Mouse (Mus musculus): ENCODE measurements around the gene Rnf130. TPM values are rescaled to one million over a fixed set of nuclear protein-coding genes. Genes with fewer than 3 reads are reported as not detected.

The Rnf130 gene
- polyA plus RNA-seq, 1 experiment from 2014 or later = 32.8 TPM

- WGBS = 59% methylated on average over 2 of the region's 2 CpGs
- Histone ChIP-seq H3K4me1 (replicated peaks) (no peaks in the 10 kb centered on the region), H3K36me3 (no peaks in the 10 kb centered on the region), H3K4me3 (no peak overlapping the region), H3K9me3 (replicated peaks) (0 out of 2 replicates have a peak, but pooled peaks cover 3% of the 10 kb centered on the region), H3K27ac (ENCODE audit: poor library complexity, severe bottlenecking) (no peak overlapping the region), H3K9ac (no peak overlapping the region), H3K27me3 (replicated peaks) (no peaks in the 10 kb centered on the region), H3K4me2 (no peak overlapping the region)
- ATAC-seq (ENCODE audit: insufficient number of reproducible peaks, low FRiP score) = no peak
Measured at GRCm38 (mm10) chr11:49994536-49994935, 30.6 kb upstream of the Rnf130 start.

- no peak overlapping the region for H3K4me3 ChIP-seq
- no peaks in the 10 kb centered on the region for H3K4me1 ChIP-seq (replicated peaks)
- WGBS = 68% methylated on average over 4 of the region's 4 CpGs
Measured at GRCm38 (mm10) chr11:49996398-49996797, 28.7 kb upstream of the Rnf130 start.

GRCm38 (mm10) chr11:49997321-49997720, 27.8 kb upstream of the Rnf130 start:
- ATAC-seq (ENCODE audit: insufficient number of reproducible peaks, low FRiP score) = no peak
- 77% methylated on average over 5 of the region's 5 CpGs for WGBS
- 0 out of 2 replicates have a peak, but pooled peaks cover 3% of the 10 kb centered on the region for H3K9me3 ChIP-seq (replicated peaks)

More at GRCm38 (mm10) chr11:49996398-49996797, 28.7 kb upstream of the Rnf130 start:
- Histone ChIP-seq H3K27me3 (replicated peaks) (no peaks in the 10 kb centered on the region), H3K9me3 (replicated peaks) (0 out of 2 replicates have a peak, but pooled peaks cover 3% of the 10 kb centered on the region), H3K9ac (no peak overlapping the region), H3K27ac (ENCODE audit: poor library complexity, severe bottlenecking) (no peak overlapping the region), H3K4me2 (no peak overlapping the region), H3K36me3 (no peaks in the 10 kb centered on the region)
- ATAC-seq (ENCODE audit: insufficient number of reproducible peaks, low FRiP score) = no peak

GRCm38 (mm10) chr11:50002853-50003252, 22.3 kb upstream of the Rnf130 start:
- Histone ChIP-seq H3K27ac (ENCODE audit: poor library complexity, severe bottlenecking) (no peak overlapping the region), H3K4me1 (replicated peaks) (no peaks in the 10 kb centered on the region), H3K4me2 (no peak overlapping the region), H3K4me3 (no peak overlapping the region), H3K36me3 (no peaks in the 10 kb centered on the region), H3K27me3 (replicated peaks) (no peaks in the 10 kb centered on the region), H3K9me3 (replicated peaks) (0 out of 2 replicates have a peak, but pooled peaks cover 3% of the 10 kb centered on the region), H3K9ac (no peak overlapping the region)
- no peak for ATAC-seq (ENCODE audit: insufficient number of reproducible peaks, low FRiP score)
- WGBS = 77% methylated on average over 4 of the region's 4 CpGs

More at GRCm38 (mm10) chr11:49997321-49997720, 27.8 kb upstream of the Rnf130 start:
- H3K4me2 ChIP-seq = no peak overlapping the region
- H3K4me3 ChIP-seq = no peak overlapping the region
- H3K27me3 ChIP-seq (replicated peaks) = no peaks in the 10 kb centered on the region
- no peaks in the 10 kb centered on the region for H3K36me3 ChIP-seq
- H3K9ac ChIP-seq = no peak overlapping the region
- no peaks in the 10 kb centered on the region for H3K4me1 ChIP-seq (replicated peaks)
- no peak overlapping the region for H3K27ac ChIP-seq (ENCODE audit: poor library complexity, severe bottlenecking)

- Histone ChIP-seq H3K4me3 (no peak overlapping the region), H3K27ac (ENCODE audit: poor library complexity, severe bottlenecking) (no peak overlapping the region), H3K9ac (no peak overlapping the region), H3K4me2 (no peak overlapping the region), H3K27me3 (replicated peaks) (peaks cover 5% of the 10 kb centered on the region; the same call in 1 of the 2 replicates), H3K9me3 (replicated peaks) (no peaks in the 10 kb centered on the region), H3K36me3 (no peaks in the 10 kb centered on the region), H3K4me1 (replicated peaks) (no peaks in the 10 kb centered on the region)
- 72% methylated on average over 10 of the region's 10 CpGs for WGBS
- ATAC-seq (ENCODE audit: insufficient number of reproducible peaks, low FRiP score) = no peak
Measured at GRCm38 (mm10) chr11:50007776-50008175, 17.4 kb upstream of the Rnf130 start.

GRCm38 (mm10) chr11:50008231-50008630, 16.9 kb upstream of the Rnf130 start:
- H3K27ac ChIP-seq (ENCODE audit: poor library complexity, severe bottlenecking) = no peak overlapping the region
- H3K9me3 ChIP-seq (replicated peaks) = no peaks in the 10 kb centered on the region
- WGBS = 39% methylated on average over 5 of the region's 5 CpGs
- peaks cover 5% of the 10 kb centered on the region; the same call in 1 of the 2 replicates for H3K27me3 ChIP-seq (replicated peaks)
- H3K9ac ChIP-seq = no peak overlapping the region
- no peaks in the 10 kb centered on the region for H3K36me3 ChIP-seq
- no peak for ATAC-seq (ENCODE audit: insufficient number of reproducible peaks, low FRiP score)
- H3K4me1 ChIP-seq (replicated peaks) = no peaks in the 10 kb centered on the region
- no peak overlapping the region for H3K4me2 ChIP-seq
- H3K4me3 ChIP-seq = no peak overlapping the region

- Histone ChIP-seq H3K4me1 (replicated peaks) (peaks cover 15% of the 10 kb centered on the region), H3K36me3 (no peaks in the 10 kb centered on the region), H3K4me2 (no peak overlapping the region), H3K9me3 (replicated peaks) (no peaks in the 10 kb centered on the region), H3K27ac (ENCODE audit: poor library complexity, severe bottlenecking) (no peak overlapping the region), H3K9ac (no peak overlapping the region), H3K4me3 (no peak overlapping the region), H3K27me3 (replicated peaks) (peaks cover 5% of the 10 kb centered on the region; the same call in 1 of the 2 replicates)
- no peak for ATAC-seq (ENCODE audit: insufficient number of reproducible peaks, low FRiP score)
- WGBS = 72% methylated on average over 6 of the region's 6 CpGs
Measured at GRCm38 (mm10) chr11:50013016-50013415, 12.1 kb upstream of the Rnf130 start.

GRCm38 (mm10) chr11:50016503-50016902, 8.6 kb upstream of the Rnf130 start:
- WGBS = 50% methylated on average over 5 of the region's 5 CpGs
- peaks cover 19% of the 10 kb centered on the region for H3K4me1 ChIP-seq (replicated peaks)
- no peaks in the 10 kb centered on the region for H3K36me3 ChIP-seq
- ATAC-seq (ENCODE audit: insufficient number of reproducible peaks, low FRiP score) = no peak
- no peak overlapping the region for H3K4me3 ChIP-seq
- H3K9me3 ChIP-seq (replicated peaks) = no peaks in the 10 kb centered on the region
- no peak overlapping the region for H3K9ac ChIP-seq
- H3K27me3 ChIP-seq (replicated peaks) = no peaks in the 10 kb centered on the region
- no peak overlapping the region for H3K27ac ChIP-seq (ENCODE audit: poor library complexity, severe bottlenecking)
- H3K4me2 ChIP-seq = no peak overlapping the region

GRCm38 (mm10) chr11:50017511-50017910, 7.6 kb upstream of the Rnf130 start:
- 65% methylated on average over 7 of the region's 7 CpGs for WGBS
- H3K36me3 ChIP-seq = no peaks in the 10 kb centered on the region
- H3K27ac ChIP-seq (ENCODE audit: poor library complexity, severe bottlenecking) = no peak overlapping the region
- H3K4me3 ChIP-seq = no peak overlapping the region
- H3K9me3 ChIP-seq (replicated peaks) = no peaks in the 10 kb centered on the region
- H3K27me3 ChIP-seq (replicated peaks) = peaks cover under 1% of the 10 kb centered on the region; the same call in 1 of the 2 replicates
- peaks cover 19% of the 10 kb centered on the region for H3K4me1 ChIP-seq (replicated peaks)
- no peak overlapping the region for H3K9ac ChIP-seq
- no peak overlapping the region for H3K4me2 ChIP-seq
- ATAC-seq (ENCODE audit: insufficient number of reproducible peaks, low FRiP score) = no peak

- Histone ChIP-seq H3K27ac (ENCODE audit: poor library complexity, severe bottlenecking) (no peak overlapping the region), H3K4me2 (no peak overlapping the region), H3K9ac (no peak overlapping the region), H3K4me1 (replicated peaks) (peaks cover 19% of the 10 kb centered on the region), H3K27me3 (replicated peaks) (peaks cover 12% of the 10 kb centered on the region), H3K9me3 (replicated peaks) (no peaks in the 10 kb centered on the region), H3K4me3 (no peak overlapping the region), H3K36me3 (no peaks in the 10 kb centered on the region)
- no peak for ATAC-seq (ENCODE audit: insufficient number of reproducible peaks, low FRiP score)
Measured at GRCm38 (mm10) chr11:50018848-50019247, 6.3 kb upstream of the Rnf130 start.

GRCm38 (mm10) chr11:50022085-50022484, 3.1 kb upstream of the Rnf130 start:
- H3K4me2 ChIP-seq = no peak overlapping the region
- no peaks in the 10 kb centered on the region for H3K9me3 ChIP-seq (replicated peaks)
- 66% methylated on average over 3 of the region's 3 CpGs for WGBS
- H3K4me1 ChIP-seq (replicated peaks) = peaks cover 15% of the 10 kb centered on the region
- no peak overlapping the region for H3K4me3 ChIP-seq
- no peak overlapping the region for H3K9ac ChIP-seq
- no peak for ATAC-seq (ENCODE audit: insufficient number of reproducible peaks, low FRiP score)
- no peaks in the 10 kb centered on the region for H3K36me3 ChIP-seq
- peaks cover 18% of the 10 kb centered on the region for H3K27me3 ChIP-seq (replicated peaks)
- H3K27ac ChIP-seq (ENCODE audit: poor library complexity, severe bottlenecking) = no peak overlapping the region

GRCm38 (mm10) chr11:50024445-50024832, 707 bp upstream of the Rnf130 start:
- peaks cover 15% of the 10 kb centered on the region for H3K4me1 ChIP-seq (replicated peaks)
- peak overlapping the region; percentile 93 for H3K4me3 ChIP-seq
- 0 out of 2 replicates have a peak, but pooled peaks have one; percentile 2 for ATAC-seq (ENCODE audit: insufficient number of reproducible peaks, low FRiP score)
- WGBS = 67% methylated on average over 6 of the region's 6 CpGs
- no peaks in the 10 kb centered on the region for H3K36me3 ChIP-seq
- peaks cover 18% of the 10 kb centered on the region for H3K27me3 ChIP-seq (replicated peaks)
- H3K4me2 ChIP-seq = peak overlapping the region; percentile 94
- H3K9ac ChIP-seq = no peak overlapping the region
- no peaks in the 10 kb centered on the region for H3K9me3 ChIP-seq (replicated peaks)
- no peak overlapping the region for H3K27ac ChIP-seq (ENCODE audit: poor library complexity, severe bottlenecking)

Measured in heart, embryonic 12.5 days (tissue).